Mouse (Mus musculus) liver, embryonic 14.5 days (tissue): ENCODE data around the gene Tmem88.

ENCODE experiments used
- CTCF ChIP-seq: IDR thresholded peaks from 2 replicates; pipeline ENCODE4 v1.5.1; 2016; ENCODE audit warnings: antibody characterized with exemption, low read depth, control low read depth
- EP300 ChIP-seq: IDR thresholded peaks from 2 replicates; pipeline ENCODE4 v1.6.1; 2016; ENCODE audit warnings: antibody characterized with exemption, low read depth

DNA sequence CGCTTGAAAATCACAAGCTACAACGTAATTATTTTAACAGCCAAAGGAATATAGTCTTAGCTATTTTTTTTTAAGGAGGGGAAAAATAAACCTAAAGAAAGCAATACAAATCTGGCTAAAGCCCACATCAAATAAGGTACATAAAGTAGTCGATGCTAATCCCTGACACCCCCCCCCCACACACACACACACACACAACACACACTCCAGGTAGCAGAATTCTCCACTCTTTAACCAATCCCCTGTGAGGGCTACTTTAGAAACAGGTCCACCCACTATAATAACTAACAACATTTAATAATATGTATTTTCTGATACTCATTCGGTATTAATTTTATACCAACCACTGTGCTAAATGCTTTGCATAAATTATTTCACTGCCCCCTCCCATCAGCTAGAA, 18.5 kb upstream of the Tmem88 start:
- no peak for TF ChIP-seq EP300
- TF ChIP-seq CTCF: no peak
